Mouse (Mus musculus): Measurements from ENCODE around the gene Cep112. TPM values are rescaled to one million over a fixed set of nuclear protein-coding genes. Genes with fewer than 3 reads are reported as not detected.

Cep112 gene
- total RNA-seq, 2 experiments from 2014 or later = 14.4 to 14.9 TPM

DNA sequence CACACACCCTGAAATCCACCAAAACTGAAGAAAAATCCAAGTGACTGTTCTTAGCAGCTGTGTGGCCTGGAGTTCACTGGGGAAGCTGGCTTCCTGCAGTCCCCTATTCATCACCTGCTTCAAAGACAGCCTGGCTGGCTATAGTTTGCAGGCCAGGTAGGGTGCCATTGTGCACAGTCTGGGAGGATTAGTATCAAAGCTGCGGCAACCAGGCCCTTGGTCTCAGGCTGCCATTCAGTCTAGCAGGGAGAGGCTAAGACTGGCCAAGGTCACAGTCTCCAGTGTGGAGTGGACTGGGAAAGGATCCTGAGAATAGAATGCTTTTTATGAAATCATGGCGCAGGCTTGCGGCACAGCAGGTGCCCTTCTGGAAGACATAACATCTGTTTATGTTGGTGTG is 180.3 kb downstream of the Cep112 start:
- DNase-seq = no peak

- no peak for DNase-seq
Measured at GRCm38 (mm10) chr11:108606036-108606435, 181.0 kb downstream of the Cep112 start.

- no peak for DNase-seq
Measured at GRCm38 (mm10) chr11:108606836-108607235, 181.8 kb downstream of the Cep112 start.

DNA sequence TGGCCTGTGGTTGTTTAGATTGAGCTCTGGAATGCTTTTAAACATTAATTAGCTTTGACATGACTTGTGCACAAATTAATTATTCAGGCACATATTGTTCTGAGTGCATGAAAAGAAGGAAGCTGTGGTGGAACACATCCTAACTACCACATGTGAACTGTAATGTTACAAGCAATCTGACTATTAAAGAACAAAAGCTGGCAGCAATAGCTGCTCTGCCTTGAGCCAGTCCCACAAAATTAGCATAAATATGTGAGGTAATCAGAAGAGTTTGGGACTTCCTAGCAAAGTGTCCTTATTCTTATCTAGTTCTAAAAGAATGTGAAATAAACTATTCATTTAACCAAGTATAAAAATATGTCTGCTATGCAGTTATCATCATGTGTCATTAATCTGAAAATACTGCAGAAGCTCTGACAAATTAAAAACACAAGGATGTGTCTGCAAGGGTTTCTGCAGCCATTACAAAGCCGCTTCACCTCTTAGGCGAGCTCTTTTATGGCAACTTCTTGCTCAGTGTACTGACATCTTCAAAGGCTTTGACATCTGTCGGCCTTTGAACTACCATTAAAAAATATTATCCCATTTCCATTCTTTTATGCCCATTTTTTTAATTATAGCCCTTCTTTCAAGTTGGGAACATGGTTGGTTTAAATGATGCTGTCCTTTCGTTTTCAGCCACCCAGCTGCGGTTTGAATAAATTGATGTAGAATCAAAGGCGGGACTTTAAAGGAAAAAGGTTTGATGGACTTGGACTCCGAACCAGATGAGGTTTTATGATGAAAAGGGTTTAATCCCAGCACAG is 195.8 kb downstream of the Cep112 start:
- no peak for DNase-seq

- DNase-seq = no peak
Measured at GRCm38 (mm10) chr11:108621434-108621901, 196.5 kb downstream of the Cep112 start.

- peak; percentile 65 for DNase-seq
Measured at GRCm38 (mm10) chr11:108625546-108626232, 200.7 kb downstream of the Cep112 start.

DNA sequence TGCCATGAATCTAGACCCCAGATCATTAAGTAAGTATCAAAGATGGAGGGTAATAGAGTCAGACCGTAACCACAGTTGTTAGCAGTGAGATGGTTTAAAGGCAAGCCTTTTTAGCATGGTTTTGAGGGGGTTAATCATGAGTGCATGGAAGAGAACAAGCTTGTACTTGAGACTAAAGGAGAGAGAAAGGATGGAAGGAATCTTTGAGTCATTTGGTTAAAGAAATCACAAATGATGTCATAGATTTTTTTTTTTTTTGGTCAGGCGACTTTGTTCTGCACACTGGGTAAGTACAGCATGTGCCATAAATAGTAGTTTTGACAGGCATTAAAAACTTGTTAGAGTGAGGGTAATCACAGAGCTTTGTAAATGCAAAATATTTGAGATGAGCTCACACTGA is 212.8 kb downstream of the Cep112 start:
- no peak for DNase-seq

GRCm38 (mm10) chr11:108655574-108655973 is 230.6 kb downstream of the Cep112 start:
- no peak for DNase-seq

DNA sequence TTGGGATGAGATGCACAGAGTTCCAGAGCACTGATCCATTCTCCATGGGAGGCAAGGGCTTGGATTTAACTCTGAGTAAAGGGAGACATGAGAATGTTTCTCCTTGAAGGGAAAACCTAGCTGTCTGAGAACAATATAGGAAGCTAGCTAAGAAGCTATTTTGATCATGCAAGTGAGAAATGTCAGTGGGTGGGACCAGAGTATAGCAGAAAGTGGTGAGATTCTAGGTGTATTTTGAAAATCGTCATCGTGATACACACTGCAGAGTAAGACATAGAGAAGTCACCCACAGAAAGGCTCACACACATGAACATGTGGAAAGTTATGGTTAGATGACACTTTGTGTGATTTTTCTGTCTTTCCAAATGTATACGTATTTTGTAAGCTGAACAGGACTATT is 257.0 kb downstream of the Cep112 start:
- DNase-seq = no peak

- no peak for DNase-seq
Measured at GRCm38 (mm10) chr11:108696563-108696962, 271.6 kb downstream of the Cep112 start.

DNA sequence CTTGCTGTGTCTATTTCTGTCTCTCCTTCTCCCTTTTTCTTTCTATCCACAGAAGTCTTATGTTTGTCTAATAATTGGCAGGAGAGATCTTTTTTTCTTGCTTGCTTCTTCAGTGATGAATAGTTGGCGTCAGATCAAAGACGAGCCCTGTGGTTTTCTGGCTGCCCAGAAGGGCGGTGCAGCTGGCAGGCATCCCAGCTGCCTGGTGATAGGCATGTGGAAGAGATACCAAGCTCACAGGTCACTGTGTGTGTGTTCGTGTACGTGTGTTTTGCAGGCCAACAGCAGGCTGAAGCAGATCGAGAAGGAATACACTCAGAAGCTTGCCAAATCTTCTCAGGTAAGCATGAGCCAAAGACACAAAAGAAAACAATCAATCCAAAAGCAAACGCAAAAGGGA is 327.3 kb downstream of the Cep112 start:
- DNase-seq = peak; percentile 88

- DNase-seq = no peak
Measured at GRCm38 (mm10) chr11:108752765-108753164, 327.8 kb downstream of the Cep112 start.

GRCm38 (mm10) chr11:108753361-108754240 is 328.6 kb downstream of the Cep112 start:
- no peak for DNase-seq

- DNase-seq = no peak
Measured at GRCm38 (mm10) chr11:108757211-108757610, 332.2 kb downstream of the Cep112 start.

- peak; percentile 6 for DNase-seq
Measured at GRCm38 (mm10) chr11:108757626-108758430, 332.8 kb downstream of the Cep112 start.

DNA sequence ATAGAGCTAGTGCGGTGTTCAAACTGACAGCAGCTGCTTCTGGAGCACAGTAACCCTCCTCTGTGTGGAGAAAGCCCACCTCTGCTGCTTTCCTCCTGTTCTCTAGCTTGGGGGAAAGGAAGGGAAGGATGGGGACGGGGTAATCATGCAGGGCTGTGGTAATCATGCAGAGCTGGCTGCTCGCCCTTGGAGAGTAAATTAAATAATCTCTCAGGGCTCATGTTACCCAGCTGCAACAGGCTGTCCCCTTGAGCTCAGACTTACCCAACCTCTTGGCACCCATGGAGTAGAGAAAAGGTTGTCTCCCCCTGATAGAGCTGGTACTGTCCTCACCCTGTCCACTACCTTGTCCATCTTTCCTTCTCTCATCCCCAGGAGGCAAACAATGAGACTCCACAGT is 345.1 kb downstream of the Cep112 start:
- DNase-seq = peak; percentile 20

GRCm38 (mm10) chr11:108774019-108774670 is 349.2 kb downstream of the Cep112 start:
- peak; percentile 38 for DNase-seq

GRCm38 (mm10) chr11:108777158-108777557 is 352.2 kb downstream of the Cep112 start:
- peak; percentile 6 for DNase-seq

- peak; percentile 29 for DNase-seq
Measured at GRCm38 (mm10) chr11:108780271-108781250, 355.6 kb downstream of the Cep112 start.

DNA sequence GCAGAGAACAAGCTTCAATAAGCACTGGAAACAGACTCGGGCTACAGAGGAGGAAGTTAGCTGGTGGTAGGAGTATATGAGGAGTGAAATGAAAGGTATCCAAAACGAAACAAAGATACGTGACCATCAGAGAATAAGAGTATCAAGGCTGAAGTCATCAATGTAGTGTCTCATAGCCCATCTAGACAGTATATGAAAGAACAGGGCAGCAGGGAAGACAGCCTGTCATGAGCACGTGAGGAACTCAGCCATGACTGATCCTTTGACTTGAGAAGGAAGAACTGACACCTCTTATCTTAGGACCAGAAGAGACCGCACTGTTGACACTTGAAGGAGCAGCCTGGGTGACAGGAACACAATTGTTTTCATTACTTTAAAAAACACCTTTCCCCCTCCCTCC is 373.4 kb downstream of the Cep112 start:
- no peak for DNase-seq

All from adrenal gland, postnatal 10 days (tissue).